9 mouse cellular contexts compared by ENCODE assay signal in the genomic region with DNA sequence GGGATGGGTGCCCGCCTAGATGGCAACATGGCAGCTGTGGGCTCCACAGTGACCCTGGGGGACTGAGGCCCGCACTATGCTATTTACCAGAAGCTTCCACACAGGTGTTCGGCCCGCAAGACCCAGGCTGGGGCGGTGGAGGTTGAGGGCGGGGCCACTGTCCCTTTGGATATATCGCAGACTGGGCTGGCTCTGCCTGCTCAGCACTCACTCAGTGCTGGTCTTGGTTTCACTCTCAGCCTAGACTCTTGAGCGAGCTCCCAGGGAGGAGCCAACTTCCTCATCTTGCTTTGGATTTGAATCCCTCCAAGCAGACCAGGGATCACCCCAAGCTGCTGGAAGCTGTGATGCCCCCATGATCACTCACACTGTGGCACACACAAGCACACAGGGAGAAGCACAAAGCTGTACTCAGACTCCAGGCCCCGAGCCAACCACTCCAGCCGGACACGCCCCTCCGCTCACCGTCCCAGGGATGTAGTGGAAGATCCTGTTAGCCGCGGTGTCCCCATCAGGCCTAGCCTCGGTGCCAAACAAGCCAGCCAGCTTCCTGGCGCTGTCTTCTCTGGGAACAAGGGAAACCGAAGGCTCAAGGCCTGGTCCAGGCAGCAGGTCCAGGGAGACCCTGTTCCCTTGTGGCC. TPM values are rescaled to one million over a fixed set of nuclear protein-coding genes. Genes with fewer than 3 reads are reported as not detected.
DNase-seq lines count a peak whose midpoint lies in the region.
"Had no signal": no experiment of that assay in that cellular context is flagged by ENCODE, and none has a peak within 500 bp of the region (broad histone marks: within the 10 kb centered on the region; RNA-seq: fewer than 3 reads in every experiment).

No protein-coding gene starts in this region.

- DNase-seq in heart, adult 11 months = peak; percentile 96
- DNase-seq in heart, postnatal 25 days (ENCODE audit: low spot score) = no peak
- no peak for DNase-seq in embryonic facial prominence, embryonic 10.5 days (ENCODE audit: low spot score)
- DNase-seq in heart, postnatal 4 days = peak; percentile 69
- DNase-seq in lung, adult 18-20 months = peak; percentile 73 to 81
- no peak for DNase-seq in left cerebral cortex, postnatal 4 days
- no peak for DNase-seq in left cerebral cortex, adult 11 months (ENCODE audit: low spot score)
- DNase-seq in right cerebral cortex, postnatal 4 days = no peak

- H3K36me3 ChIP-seq in embryonic facial prominence, embryonic 10.5 days (replicated peaks) = peaks cover 45% of the 10 kb centered on the region

- 33% methylated on average over 18 of the region's 18 CpGs for WGBS in embryonic facial prominence, embryonic 10.5 days

- peak overlapping the region; percentile 33 for H3K4me3 ChIP-seq in embryonic facial prominence, embryonic 10.5 days

- no peaks in the 10 kb centered on the region for H3K27me3 ChIP-seq in embryonic facial prominence, embryonic 10.5 days (replicated peaks; ENCODE audit: low read depth, poor library complexity, severe bottlenecking)

- peaks cover 11% of the 10 kb centered on the region for H3K4me1 ChIP-seq in embryonic facial prominence, embryonic 10.5 days

- no peaks in the 10 kb centered on the region for H3K9me3 ChIP-seq in embryonic facial prominence, embryonic 10.5 days
- H3K9me3 ChIP-seq: G1E had no signal

- H3K27ac ChIP-seq in embryonic facial prominence, embryonic 10.5 days (replicated peaks) = peak overlapping the region; percentile 30; the same call in 1 of the 2 replicates

- intact Hi-C loops in heart, postnatal 25 days (cut with DNase I) = no loop called here
- intact Hi-C loops in left cerebral cortex, postnatal 4 days (cut with DNase I) = no loop called here

RNA-seq across cellular contexts. Expression of a gene that starts 6.8 kb away (rescaled TPM):
- total RNA-seq in heart, postnatal 25 days (2021) = 10 to 100 TPM; 10.5 to 10.6 TPM
- polyA plus RNA-seq in embryonic facial prominence, embryonic 10.5 days (2016; fragmentation: Nextera tagmentation; extraction: Ambion mirVana) = 22.5 and 23.9 TPM in 2 replicates
- 10 to 100 TPM in 1 of 2 experiments, 1 to 10 TPM in 1; 9.1 to 10.2 TPM for total RNA-seq in heart, postnatal 4 days (2021)
- total RNA-seq in left cerebral cortex, postnatal 4 days (2021) = 10 to 100 TPM; 46.0 to 46.9 TPM

RNA-seq across cellular contexts. Expression of a gene that starts 7.9 kb away (rescaled TPM):
- 10 to 100 TPM; 22.6 to 22.9 TPM for total RNA-seq in heart, postnatal 25 days (2021)
- polyA plus RNA-seq in embryonic facial prominence, embryonic 10.5 days (2016; fragmentation: Nextera tagmentation; extraction: Ambion mirVana) = 110 and 120 TPM in 2 replicates
- total RNA-seq in heart, postnatal 4 days (2021) = 10 to 100 TPM; 25.2 to 25.4 TPM
- 10 to 100 TPM; 77.3 to 78.3 TPM for total RNA-seq in left cerebral cortex, postnatal 4 days (2021)

RNA-seq across cellular contexts. Expression of a gene that starts 12.2 kb away (rescaled TPM):
- total RNA-seq in heart, postnatal 25 days (2021) = 100 to 1,000 TPM; 227 to 246 TPM
- 0.60 and 0.65 TPM in 2 replicates for polyA plus RNA-seq in embryonic facial prominence, embryonic 10.5 days (2016; fragmentation: Nextera tagmentation; extraction: Ambion mirVana)
- 100 to 1,000 TPM in 1 of 2 experiments, 10 to 100 TPM in 1; 91.2 to 106 TPM for total RNA-seq in heart, postnatal 4 days (2021)
- total RNA-seq in left cerebral cortex, postnatal 4 days (2021) = under 1 TPM; 0.36 to 0.46 TPM
- polyA plus RNA-seq: G1E had no signal

RNA-seq across cellular contexts. Expression of a gene that starts 24.8 kb away (rescaled TPM):
- total RNA-seq in heart, postnatal 25 days (2021) = 1 to 10 TPM; 6.3 to 6.9 TPM
- 2.2 and 2.7 TPM in 2 replicates for polyA plus RNA-seq in embryonic facial prominence, embryonic 10.5 days (2016; fragmentation: Nextera tagmentation; extraction: Ambion mirVana)
- 1 to 10 TPM; 7.6 to 7.7 TPM for total RNA-seq in heart, postnatal 4 days (2021)
- 1 to 10 TPM; 5.2 to 6.4 TPM for total RNA-seq in left cerebral cortex, postnatal 4 days (2021)
- polyA plus RNA-seq: G1E had no signal

RNA-seq across cellular contexts. Expression of a gene that starts 27.3 kb away (rescaled TPM):
- total RNA-seq in heart, postnatal 25 days (2021) = 1 to 10 TPM; 3.2 to 4.5 TPM
- 0.34 and 0.47 TPM in 2 replicates for polyA plus RNA-seq in embryonic facial prominence, embryonic 10.5 days (2016; fragmentation: Nextera tagmentation; extraction: Ambion mirVana)
- total RNA-seq in heart, postnatal 4 days (2021) = 1 to 10 TPM; 1.3 to 1.4 TPM
- not detected for total RNA-seq in left cerebral cortex, postnatal 4 days (2021)

Comparison
In these comparisons a context has a peak if more than half of its experiments do, and no peak if none do; other contexts are left out.
1. DNase-seq: peak in heart, adult 11 months (single experiment), heart, postnatal 4 days (single experiment) and lung, adult 18-20 months (2 of 2); none in heart, postnatal 25 days (single experiment), embryonic facial prominence, embryonic 10.5 days (single experiment), left cerebral cortex, postnatal 4 days (single experiment), left cerebral cortex, adult 11 months (single experiment) and right cerebral cortex, postnatal 4 days (single experiment).
2. RNA of a gene that starts 6.8 kb away (total RNA-seq): 46.0 to 46.9 TPM in left cerebral cortex, postnatal 4 days; 10.5 to 10.6 TPM in heart, postnatal 25 days and 9.1 to 10.2 TPM in heart, postnatal 4 days; every median in the first group is over 4 times any median in the second.
3. RNA of a gene that starts 12.2 kb away (total RNA-seq): 227 to 246 TPM in heart, postnatal 25 days and 91.2 to 106 TPM in heart, postnatal 4 days; 0.36 to 0.46 TPM in left cerebral cortex, postnatal 4 days; every median in the first group is over 10 times any median in the second.